Mouse (Mus musculus): Measurements from ENCODE around the gene Ppp1r1c. TPM values are rescaled to one million over a fixed set of nuclear protein-coding genes. Genes with fewer than 3 reads are reported as not detected.

The Ppp1r1c gene
- polyA plus RNA-seq, 1 experiment from 2014 or later: not detected

- Histone ChIP-seq H3K27me3 (ENCODE audit: control insufficient read depth, insufficient read depth, low read length) (no peaks in the 10 kb centered on the region), H3K4me3 (ENCODE audit: control insufficient read depth in 1 of 2, insufficient read depth in 1 of 2, low read depth in 1 of 2, low read length in 2 of 2) (no peak overlapping the region), H3K27ac (replicated peaks in 1 of 2; ENCODE audit: control insufficient read depth in 1 of 2, insufficient read depth in 1 of 2, low read depth in 2 of 2, low read length in 2 of 2) (no peak overlapping the region), H3K4me2 (ENCODE audit: low read length) (no peak overlapping the region), H3K9ac (ENCODE audit: low read length) (no peak overlapping the region), H3K4me1 (ENCODE audit: control insufficient read depth in 2 of 2, insufficient read depth in 2 of 2, low read length in 2 of 2) (peaks cover 0 to 2% of the 10 kb centered on the region in 2 experiments; a peak in 1 of 4 replicates), H3K9me3 (ENCODE audit: control insufficient read depth, low read length) (no peaks in the 10 kb centered on the region), H3K36me3 (ENCODE audit: control insufficient read depth, insufficient read depth, low read length) (no peaks in the 10 kb centered on the region)
- no peak for ATAC-seq (ENCODE audit: insufficient number of reproducible peaks, insufficient read depth, low FRiP score, low read depth)
- WGBS: 70% methylated on average over 2 of the region's 2 CpGs
Observed at GRCm38 (mm10) chr2:79777801-79778200, 70.2 kb downstream of the Ppp1r1c start.

GRCm38 (mm10) chr2:79780772-79781171 lies 73.2 kb downstream of the Ppp1r1c start:
- no peaks in the 10 kb centered on the region for H3K27me3 ChIP-seq (ENCODE audit: control insufficient read depth, insufficient read depth, low read length)
- H3K4me1 ChIP-seq (ENCODE audit: control insufficient read depth in 2 of 2, insufficient read depth in 2 of 2, low read length in 2 of 2): no peaks in the 10 kb centered on the region; a peak in 1 of 4 replicates
- no peak for ATAC-seq (ENCODE audit: insufficient number of reproducible peaks, insufficient read depth, low FRiP score, low read depth)
- no peak overlapping the region for H3K4me2 ChIP-seq (ENCODE audit: low read length)
- H3K4me3 ChIP-seq (ENCODE audit: control insufficient read depth in 1 of 2, insufficient read depth in 1 of 2, low read depth in 1 of 2, low read length in 2 of 2): no peak overlapping the region
- no peak overlapping the region for H3K9ac ChIP-seq (ENCODE audit: low read length)
- H3K27ac ChIP-seq (replicated peaks in 1 of 2; ENCODE audit: control insufficient read depth in 1 of 2, insufficient read depth in 1 of 2, low read depth in 2 of 2, low read length in 2 of 2): no peak overlapping the region
- no peaks in the 10 kb centered on the region for H3K36me3 ChIP-seq (ENCODE audit: control insufficient read depth, insufficient read depth, low read length)
- no peaks in the 10 kb centered on the region for H3K9me3 ChIP-seq (ENCODE audit: control insufficient read depth, low read length)
- 75% methylated on average over 7 of the region's 7 CpGs for whole genome bisulfite sequencing

- Histone ChIP-seq H3K27me3 (ENCODE audit: control insufficient read depth, insufficient read depth, low read length) (no peaks in the 10 kb centered on the region), H3K36me3 (ENCODE audit: control insufficient read depth, insufficient read depth, low read length) (no peaks in the 10 kb centered on the region), H3K9ac (ENCODE audit: low read length) (no peak overlapping the region), H3K27ac (replicated peaks in 1 of 2; ENCODE audit: control insufficient read depth in 1 of 2, insufficient read depth in 1 of 2, low read depth in 2 of 2, low read length in 2 of 2) (peak overlapping the region in 1 of 2 experiments; percentile 32; a peak in 1 of 4 replicates), H3K4me1 (ENCODE audit: control insufficient read depth in 2 of 2, insufficient read depth in 2 of 2, low read length in 2 of 2) (no peaks in the 10 kb centered on the region; a peak in 1 of 4 replicates), H3K9me3 (ENCODE audit: control insufficient read depth, low read length) (no peaks in the 10 kb centered on the region), H3K4me2 (ENCODE audit: low read length) (no peak overlapping the region), H3K4me3 (ENCODE audit: control insufficient read depth in 1 of 2, insufficient read depth in 1 of 2, low read depth in 1 of 2, low read length in 2 of 2) (no peak overlapping the region)
- WGBS: 56% methylated on average over 8 of the region's 8 CpGs
- no peak for ATAC-seq (ENCODE audit: insufficient number of reproducible peaks, insufficient read depth, low FRiP score, low read depth)
Observed at GRCm38 (mm10) chr2:79785541-79786134, 78.1 kb downstream of the Ppp1r1c start.

GRCm38 (mm10) chr2:79786467-79786866 lies 78.9 kb downstream of the Ppp1r1c start:
- Histone ChIP-seq H3K36me3 (ENCODE audit: control insufficient read depth, insufficient read depth, low read length) (no peaks in the 10 kb centered on the region), H3K9ac (ENCODE audit: low read length) (no peak overlapping the region), H3K4me2 (ENCODE audit: low read length) (no peak overlapping the region), H3K27ac (replicated peaks in 1 of 2; ENCODE audit: control insufficient read depth in 1 of 2, insufficient read depth in 1 of 2, low read depth in 2 of 2, low read length in 2 of 2) (no peak overlapping the region), H3K4me1 (ENCODE audit: control insufficient read depth in 2 of 2, insufficient read depth in 2 of 2, low read length in 2 of 2) (no peaks in the 10 kb centered on the region; a peak in 1 of 4 replicates), H3K9me3 (ENCODE audit: control insufficient read depth, low read length) (no peaks in the 10 kb centered on the region), H3K27me3 (ENCODE audit: control insufficient read depth, insufficient read depth, low read length) (no peaks in the 10 kb centered on the region), H3K4me3 (ENCODE audit: control insufficient read depth in 1 of 2, insufficient read depth in 1 of 2, low read depth in 1 of 2, low read length in 2 of 2) (no peak overlapping the region)
- WGBS: 83% methylated on average over 11 of the region's 11 CpGs
- no peak for ATAC-seq (ENCODE audit: insufficient number of reproducible peaks, insufficient read depth, low FRiP score, low read depth)

GRCm38 (mm10) chr2:79793186-79793585 lies 85.6 kb downstream of the Ppp1r1c start:
- Histone ChIP-seq H3K9ac (ENCODE audit: low read length) (no peak overlapping the region), H3K36me3 (ENCODE audit: control insufficient read depth, insufficient read depth, low read length) (no peaks in the 10 kb centered on the region), H3K27ac (replicated peaks in 1 of 2; ENCODE audit: control insufficient read depth in 1 of 2, insufficient read depth in 1 of 2, low read depth in 2 of 2, low read length in 2 of 2) (no peak overlapping the region), H3K27me3 (ENCODE audit: control insufficient read depth, insufficient read depth, low read length) (no peaks in the 10 kb centered on the region), H3K4me1 (ENCODE audit: control insufficient read depth in 2 of 2, insufficient read depth in 2 of 2, low read length in 2 of 2) (no peaks in the 10 kb centered on the region), H3K9me3 (ENCODE audit: control insufficient read depth, low read length) (no peaks in the 10 kb centered on the region), H3K4me3 (ENCODE audit: control insufficient read depth in 1 of 2, insufficient read depth in 1 of 2, low read depth in 1 of 2, low read length in 2 of 2) (no peak overlapping the region), H3K4me2 (ENCODE audit: low read length) (no peak overlapping the region)
- WGBS: 38% methylated on average over 2 of the region's 2 CpGs
- ATAC-seq (ENCODE audit: insufficient number of reproducible peaks, insufficient read depth, low FRiP score, low read depth): no peak

- Histone ChIP-seq H3K9me3 (ENCODE audit: control insufficient read depth, low read length) (no peaks in the 10 kb centered on the region), H3K4me1 (ENCODE audit: control insufficient read depth in 2 of 2, insufficient read depth in 2 of 2, low read length in 2 of 2) (no peaks in the 10 kb centered on the region), H3K27ac (replicated peaks in 1 of 2; ENCODE audit: control insufficient read depth in 1 of 2, insufficient read depth in 1 of 2, low read depth in 2 of 2, low read length in 2 of 2) (no peak overlapping the region), H3K27me3 (ENCODE audit: control insufficient read depth, insufficient read depth, low read length) (no peaks in the 10 kb centered on the region), H3K9ac (ENCODE audit: low read length) (no peak overlapping the region), H3K36me3 (ENCODE audit: control insufficient read depth, insufficient read depth, low read length) (no peaks in the 10 kb centered on the region), H3K4me2 (ENCODE audit: low read length) (no peak overlapping the region), H3K4me3 (ENCODE audit: control insufficient read depth in 1 of 2, insufficient read depth in 1 of 2, low read depth in 1 of 2, low read length in 2 of 2) (no peak overlapping the region)
- ATAC-seq (ENCODE audit: insufficient number of reproducible peaks, insufficient read depth, low FRiP score, low read depth): no peak
- 69% methylated on average over 2 of the region's 2 CpGs for WGBS
Observed at GRCm38 (mm10) chr2:79797444-79797843, 89.9 kb downstream of the Ppp1r1c start.

- WGBS: 54% methylated on average over 7 of the region's 7 CpGs
- Histone ChIP-seq H3K9ac (ENCODE audit: low read length) (no peak overlapping the region), H3K9me3 (ENCODE audit: control insufficient read depth, low read length) (no peaks in the 10 kb centered on the region), H3K27ac (replicated peaks in 1 of 2; ENCODE audit: control insufficient read depth in 1 of 2, insufficient read depth in 1 of 2, low read depth in 2 of 2, low read length in 2 of 2) (no peak overlapping the region), H3K4me3 (ENCODE audit: control insufficient read depth in 1 of 2, insufficient read depth in 1 of 2, low read depth in 1 of 2, low read length in 2 of 2) (no peak overlapping the region), H3K36me3 (ENCODE audit: control insufficient read depth, insufficient read depth, low read length) (no peaks in the 10 kb centered on the region), H3K27me3 (ENCODE audit: control insufficient read depth, insufficient read depth, low read length) (no peaks in the 10 kb centered on the region), H3K4me2 (ENCODE audit: low read length) (no peak overlapping the region), H3K4me1 (ENCODE audit: control insufficient read depth in 2 of 2, insufficient read depth in 2 of 2, low read length in 2 of 2) (no peaks in the 10 kb centered on the region)
- no peak for ATAC-seq (ENCODE audit: insufficient number of reproducible peaks, insufficient read depth, low FRiP score, low read depth)
Observed at GRCm38 (mm10) chr2:79798627-79799026, 91.0 kb downstream of the Ppp1r1c start.
